Mouse (Mus musculus) v-Abl transformed pro-B cells (cell line): ENCODE measurements around the gene Tbx6.

Experiments used
- in situ Hi-C, 2 experiments: fragments of 400-800 bp; cut with MboI; formaldehyde crosslinking; loops; one replicate each; pipeline ENCODE4 v1.15.1; 2025; ENCODE audit not compliant: unreplicated experiment in 2 of 2

Gene Tbx6

DNA sequence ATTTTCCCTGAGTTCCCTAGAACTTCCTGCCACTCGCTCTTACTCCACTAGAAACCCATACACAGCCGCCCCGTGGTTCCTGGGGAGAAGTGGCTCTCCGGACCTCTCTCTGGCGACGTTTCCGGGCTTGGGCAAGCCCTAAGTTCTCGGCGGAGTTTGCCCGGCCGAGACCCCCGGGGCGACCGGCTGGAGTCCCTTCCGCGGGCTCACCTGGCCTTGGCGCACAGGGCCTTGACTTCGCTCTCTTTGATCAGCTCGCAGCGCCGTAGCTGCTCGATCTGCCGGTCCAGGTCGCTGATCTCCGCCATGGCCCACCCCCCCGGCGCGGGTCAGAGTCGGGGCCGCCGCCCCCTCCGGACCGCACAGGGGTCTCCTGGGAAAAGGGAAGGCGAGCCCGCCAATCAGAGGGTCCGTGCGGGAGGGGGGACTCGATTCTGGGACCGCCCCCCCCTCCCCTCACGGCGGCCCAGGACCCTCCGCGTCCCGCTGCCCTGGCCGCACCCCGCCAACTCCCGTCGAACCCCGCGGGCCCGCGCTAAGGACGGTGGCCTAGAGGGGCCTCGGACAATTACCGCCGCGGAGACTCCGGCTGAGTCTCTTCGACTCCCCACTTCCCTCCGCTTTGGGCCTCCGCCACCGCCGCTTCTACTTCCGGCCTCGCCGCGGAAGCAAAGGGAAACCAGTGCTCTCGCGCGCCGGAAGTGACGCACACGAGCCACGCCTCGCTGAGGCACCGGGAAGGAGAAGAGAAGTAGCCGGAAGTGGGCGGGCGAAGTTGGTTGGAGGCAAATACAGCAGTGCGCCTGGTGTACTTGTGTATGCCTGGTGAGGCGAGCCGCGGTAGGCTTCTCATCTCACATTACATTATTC, 10.8 kb downstream of the Tbx6 start, which contains the start of gene Ppp4c:
Ppp4c (minus strand) TSS at position 646 of the 870 bp plus-strand sequence.
- in situ Hi-C loops, result no loop called here

DNA sequence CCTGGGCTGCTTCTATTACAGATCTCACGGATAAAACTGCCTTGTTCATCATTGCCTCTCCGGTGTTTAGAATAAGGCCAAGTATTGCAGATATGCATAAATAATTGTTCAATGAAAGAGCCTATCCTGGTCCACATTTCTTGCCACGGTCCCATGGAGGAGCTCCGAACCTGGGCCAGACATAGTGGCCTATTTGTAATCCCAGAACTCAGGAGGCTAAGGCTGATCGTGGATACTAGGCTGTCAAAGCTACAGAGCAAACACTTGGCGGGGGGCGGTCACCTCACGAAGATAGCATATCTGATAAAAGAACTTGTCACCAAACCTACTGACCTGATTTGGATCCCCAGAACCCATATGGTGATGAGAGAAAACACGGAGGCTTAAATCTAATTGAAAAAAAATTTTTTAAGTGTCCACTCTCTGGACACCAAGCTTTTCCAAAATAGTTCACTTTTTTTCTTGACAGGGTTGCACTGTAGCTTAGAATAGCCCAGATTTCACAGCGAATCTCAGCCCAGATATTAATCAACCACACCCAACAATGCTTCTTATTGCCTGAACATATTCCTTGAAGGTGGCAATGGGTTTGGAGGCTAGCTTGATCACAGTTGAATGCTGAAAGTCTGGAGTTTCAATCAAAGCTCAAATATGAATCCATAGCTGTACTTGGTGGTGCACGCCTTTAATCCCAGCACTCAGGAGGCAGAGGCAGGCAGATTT, 11.6 kb downstream of the Tbx6 start:
- in situ Hi-C loops, result no loop called here

DNA sequence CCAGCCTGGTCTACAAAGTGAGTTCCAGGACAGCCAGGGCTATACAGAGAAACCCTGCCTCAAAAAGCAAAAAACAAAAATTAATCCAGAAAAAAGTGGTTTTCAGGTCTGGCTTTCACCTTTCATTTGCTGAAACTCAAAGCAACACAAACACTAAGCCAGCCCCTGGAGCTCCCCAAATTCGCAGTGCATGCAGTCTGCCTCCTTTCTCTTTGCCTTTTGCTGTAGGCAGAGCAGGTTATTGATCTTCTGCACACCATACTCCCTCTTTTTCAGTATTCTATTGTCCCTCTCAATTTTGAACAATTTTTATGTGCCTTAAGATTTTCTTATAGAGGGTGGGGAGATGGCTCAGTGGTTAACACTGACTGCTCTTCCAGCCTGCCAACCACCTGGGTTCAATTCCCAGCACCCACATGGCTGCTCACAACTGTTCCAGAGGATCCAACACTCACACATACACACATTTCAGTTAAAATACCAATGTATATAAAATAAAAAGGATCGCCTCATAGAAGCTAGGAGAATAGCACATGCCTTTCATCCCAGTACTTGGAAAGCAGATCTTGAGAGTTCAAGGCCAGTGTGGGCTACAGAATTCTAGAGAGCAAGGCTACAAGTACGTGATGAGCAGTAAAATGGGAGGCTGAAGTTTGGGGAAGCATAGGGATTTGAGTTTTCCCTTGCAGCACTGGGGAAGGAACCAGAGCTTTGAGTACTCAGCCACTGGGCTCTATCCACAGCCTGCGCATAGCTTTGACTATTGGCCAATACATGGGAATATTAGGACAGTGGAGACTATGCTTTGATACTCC, 12.4 kb downstream of the Tbx6 start:
- in situ Hi-C loops, result no loop called here

DNA sequence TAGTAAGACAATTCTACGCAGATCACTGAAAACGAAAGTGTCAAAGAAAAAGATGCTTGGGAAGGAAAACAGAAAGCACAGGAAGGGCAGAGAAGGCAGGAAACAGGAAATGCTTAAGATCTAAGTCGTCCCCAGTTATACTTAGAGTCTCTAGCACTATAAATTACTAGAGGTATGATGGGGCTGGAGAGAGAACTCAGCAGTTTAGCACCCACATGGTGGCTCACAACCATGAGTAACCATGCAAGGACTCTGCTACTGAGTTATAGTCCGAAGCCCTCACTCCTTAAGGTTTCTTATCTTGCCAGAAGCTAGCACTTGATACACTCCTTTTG, 13.0 kb downstream of the Tbx6 start:
- in situ Hi-C loops, result no loop called here

DNA sequence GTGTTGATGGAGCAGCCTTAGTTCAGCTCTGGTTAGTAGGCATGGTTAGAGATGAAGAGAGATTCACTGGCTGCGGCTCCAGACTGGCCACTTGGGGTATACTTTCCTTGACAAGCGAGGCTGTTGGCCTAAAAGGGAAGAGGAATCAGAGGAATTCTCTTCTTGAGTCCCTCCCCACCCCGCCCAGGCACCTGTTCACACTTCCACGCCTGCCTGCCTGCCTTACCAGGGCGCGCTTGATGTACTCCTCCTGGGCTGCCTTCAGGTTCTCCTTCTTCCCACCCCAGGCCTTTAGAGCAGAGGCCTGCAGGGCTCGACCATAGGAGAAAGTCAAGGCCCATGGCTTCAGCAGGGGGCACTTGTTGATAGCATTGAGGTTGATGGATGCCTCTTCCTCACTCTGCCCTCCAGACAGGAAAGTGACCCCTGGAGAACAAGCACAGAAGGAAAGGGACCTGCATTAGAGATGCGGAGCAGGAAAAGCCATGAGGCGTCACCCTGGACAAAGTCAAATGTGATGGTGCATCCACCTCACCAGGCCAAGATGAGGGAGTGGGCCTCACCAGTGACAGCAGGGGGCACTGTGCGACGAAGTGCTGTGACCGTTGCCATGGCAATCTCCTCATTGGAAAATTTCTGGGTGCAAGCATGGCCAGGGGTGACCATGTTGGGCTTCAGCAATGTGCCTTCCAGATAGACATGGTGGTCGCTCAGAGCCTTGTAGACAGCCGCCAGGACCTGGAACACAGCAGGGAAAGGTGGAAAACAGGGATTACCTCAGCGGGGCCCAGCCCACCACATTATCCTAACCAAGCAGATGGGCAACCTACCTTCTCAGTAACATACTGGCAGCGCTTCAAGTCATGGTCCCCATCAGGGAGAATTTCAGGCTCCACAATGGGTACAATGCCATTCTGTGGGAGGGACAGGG, 14.4 kb downstream of the Tbx6 start:
- in situ Hi-C loops, result no loop called here

DNA sequence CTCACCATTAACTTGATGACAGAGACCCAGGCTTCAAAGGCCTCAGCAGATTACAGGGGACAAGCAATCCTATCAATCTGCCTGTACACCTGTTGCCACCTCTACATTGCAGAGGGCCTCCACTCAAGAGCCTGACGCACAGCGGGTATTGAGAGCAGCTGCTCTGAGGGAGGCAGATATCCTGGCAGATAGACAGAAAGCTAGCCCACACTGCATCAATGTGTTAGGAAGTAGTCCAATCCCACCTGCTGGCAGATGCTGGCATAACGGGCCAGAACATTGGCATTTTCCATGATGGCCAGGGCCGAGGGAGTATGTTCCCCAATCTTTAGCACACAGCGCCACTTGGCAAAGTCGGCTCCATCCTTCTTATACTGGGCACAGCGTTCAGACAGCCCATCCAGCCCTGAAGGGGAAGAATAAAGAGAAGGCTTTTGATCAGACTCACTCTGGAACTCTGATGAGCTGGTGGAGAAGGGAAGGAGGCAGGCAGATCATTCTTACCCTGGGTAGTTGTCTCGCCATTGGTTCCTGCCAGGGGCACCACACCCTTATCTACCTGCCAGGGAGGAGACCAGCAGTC, 15.2 kb downstream of the Tbx6 start:
- in situ Hi-C loops, result no loop called here

DNA sequence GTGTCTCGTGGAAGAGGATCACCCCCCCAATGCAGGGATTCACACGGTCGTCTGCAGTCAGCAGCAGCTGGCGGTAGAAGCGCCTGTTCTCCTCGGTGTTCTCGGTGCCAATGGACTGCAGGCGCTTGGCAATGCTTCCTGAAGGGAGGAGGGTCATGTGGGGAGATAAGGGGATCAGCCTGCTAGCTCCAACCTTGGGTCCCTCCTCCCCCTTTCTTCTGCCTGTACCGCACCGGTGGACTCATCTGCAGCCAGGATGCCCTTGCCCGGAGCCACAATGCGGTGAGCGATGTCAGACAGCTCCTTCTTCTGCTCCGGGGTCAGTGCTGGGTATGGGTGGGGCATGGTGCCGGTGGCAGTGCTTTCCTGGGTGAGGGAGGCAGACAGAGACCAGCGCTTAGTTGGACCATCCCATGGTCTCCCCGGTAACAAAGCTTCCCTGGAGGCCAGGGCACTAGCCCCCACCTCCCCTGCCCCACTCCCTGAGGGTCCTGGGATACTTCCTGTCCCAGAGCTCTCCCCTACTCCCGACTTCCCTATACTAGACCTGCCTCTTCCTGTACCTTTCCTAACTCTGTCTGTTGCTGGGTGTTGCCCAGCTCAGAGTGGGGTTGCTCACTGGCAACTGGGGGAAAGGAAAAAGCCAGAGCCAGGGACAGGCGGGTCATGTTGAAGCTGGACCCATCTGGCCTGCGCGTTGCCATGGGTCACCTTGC, 16.3 kb downstream of the Tbx6 start, which contains the start of gene Fam57b:
Fam57b (plus strand) TSS at position 258 of the 716 bp plus-strand sequence.
- in situ Hi-C loops, result no loop called here

DNA sequence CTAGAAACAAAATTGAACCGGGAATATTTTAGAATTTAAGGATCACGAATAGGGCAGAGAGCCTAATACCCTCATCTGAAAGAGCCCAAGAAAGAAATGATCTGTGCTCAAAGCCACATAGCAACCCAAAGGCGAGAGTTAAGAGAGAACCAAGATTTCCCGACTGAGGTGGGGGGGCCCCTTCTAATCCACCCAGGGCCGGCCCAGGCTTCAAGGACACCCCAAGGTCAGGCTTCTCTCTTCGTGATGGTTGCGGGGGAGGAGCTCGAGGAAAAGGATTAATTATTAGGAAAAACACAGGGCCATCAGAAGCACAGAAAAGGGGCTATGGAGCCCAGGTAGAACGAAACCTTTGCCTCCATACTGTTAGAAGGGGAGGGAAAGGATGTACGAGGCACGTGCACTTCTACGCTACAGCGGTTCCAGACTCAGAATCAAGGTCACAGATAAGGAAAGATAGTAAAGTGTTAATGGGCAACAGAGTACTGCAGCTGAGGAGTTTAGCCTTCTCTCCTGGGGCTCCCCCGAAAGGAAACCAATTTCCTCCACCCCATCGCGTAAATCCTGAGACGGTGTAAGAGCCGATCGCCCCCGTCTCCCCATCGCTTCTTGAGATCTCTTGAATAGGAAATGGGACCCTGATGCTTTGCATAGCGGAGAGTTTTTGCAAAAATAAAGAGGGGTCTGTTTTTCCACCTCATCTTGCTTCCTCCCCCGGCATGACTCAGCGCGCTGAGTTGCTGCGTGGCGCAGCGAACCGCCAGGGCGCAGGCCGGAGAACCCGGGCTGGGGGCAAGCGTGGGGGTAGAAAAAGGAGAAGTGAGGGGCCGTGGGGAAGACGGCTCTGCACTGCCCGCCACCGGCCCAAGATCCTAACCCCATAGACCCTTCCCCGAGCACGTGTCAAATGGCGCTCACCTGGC, 17.1 kb downstream of the Tbx6 start:
- in situ Hi-C loops, result no loop called here

DNA sequence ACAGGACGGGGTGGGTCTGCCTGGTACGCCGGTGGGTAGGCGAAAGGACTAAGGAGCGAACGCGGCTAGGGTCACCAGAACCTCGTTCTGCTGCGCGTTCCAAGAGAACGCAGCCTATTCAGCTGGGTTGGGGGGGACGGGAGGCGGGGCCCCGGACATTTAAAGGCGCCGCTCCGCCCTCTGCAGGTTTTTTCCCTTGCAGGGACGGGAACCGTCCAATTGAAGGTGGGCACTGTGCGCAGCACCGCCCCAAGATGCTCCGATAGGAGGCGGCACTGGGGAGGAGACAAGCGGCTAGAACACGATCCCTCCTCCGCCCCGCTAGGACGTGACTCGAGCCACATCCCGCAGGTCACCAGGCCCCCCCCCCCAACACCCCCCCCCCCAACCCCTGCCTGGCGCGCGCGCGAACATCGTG, 17.8 kb downstream of the Tbx6 start:
- in situ Hi-C loops, result no loop called here

DNA sequence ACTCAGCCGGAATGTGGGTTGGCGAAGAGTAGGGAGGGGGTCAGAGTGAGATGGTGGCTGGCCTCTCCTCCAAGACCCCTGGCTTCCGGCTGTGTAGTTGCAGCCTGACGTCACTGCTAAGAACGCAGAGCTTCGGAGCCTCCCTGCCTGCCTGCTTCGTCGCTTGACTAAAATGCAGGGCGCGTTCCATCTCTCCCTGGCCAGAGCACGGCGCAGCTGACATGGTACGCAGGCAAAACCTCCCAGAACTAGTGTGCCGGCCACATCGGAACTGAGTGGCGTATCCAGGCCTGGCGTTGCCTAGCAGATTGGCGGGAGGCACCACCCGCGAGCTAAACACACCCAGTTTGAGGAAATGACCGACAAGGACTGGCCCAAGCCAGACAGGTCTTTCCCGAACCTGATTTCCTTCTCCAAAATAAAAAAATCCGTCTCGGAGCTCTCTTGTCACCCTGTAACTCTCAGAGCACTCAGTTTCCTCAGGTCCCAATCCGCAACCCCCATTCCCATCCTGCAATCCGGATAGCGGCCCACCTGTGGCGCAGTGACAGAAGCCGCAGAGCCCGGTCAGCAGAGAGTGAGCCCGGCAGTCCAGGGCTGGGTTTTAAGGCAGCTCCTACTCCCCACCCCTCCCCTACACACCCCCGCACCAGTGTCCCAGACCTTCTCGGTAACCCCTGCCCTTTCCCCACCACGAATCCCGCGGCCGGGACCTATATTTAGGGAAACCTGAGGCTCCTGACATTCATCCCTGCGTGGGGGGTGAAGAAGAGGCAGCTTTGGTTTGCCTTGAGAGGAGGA, 18.4 kb downstream of the Tbx6 start:
- in situ Hi-C loops, result no loop called here

DNA sequence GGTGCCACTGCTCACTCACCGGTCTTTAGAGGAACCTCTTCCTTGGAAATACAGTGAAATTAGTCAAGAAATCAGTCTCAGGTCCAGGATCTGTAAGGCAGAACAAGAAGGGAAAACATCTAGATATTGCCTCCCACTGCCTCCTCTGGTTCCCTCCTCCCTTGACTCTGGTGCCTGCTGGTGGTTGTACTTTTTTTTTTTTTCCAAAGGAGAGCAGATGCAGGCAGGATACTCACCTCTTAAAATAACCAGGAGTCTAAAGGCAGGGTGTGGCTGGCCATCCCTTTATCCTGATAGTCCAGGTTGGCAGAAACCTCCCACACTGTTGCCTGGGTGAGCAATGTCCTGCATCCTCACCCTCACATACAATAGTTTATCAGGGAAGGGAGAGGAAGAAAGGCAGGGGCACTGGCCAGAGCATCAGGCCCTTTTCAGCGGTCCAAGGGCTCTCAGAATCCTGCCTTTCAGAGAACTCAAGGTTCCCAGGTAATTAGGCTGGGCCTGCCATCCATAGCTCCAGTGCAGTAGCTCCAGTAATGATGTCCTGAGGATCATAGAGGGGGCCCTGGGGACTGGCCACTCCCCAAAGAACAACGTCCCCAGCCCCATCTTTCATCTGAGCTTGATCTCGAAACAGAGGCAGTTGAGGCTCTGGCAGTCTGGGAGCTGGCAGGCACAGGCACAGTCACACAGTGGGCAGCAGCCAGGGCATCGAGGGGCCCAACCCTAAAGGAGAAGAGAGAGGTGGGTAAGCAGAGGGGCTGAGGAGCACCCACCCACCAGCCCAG, 19.2 kb downstream of the Tbx6 start:
- in situ Hi-C loops, result no loop called here

DNA sequence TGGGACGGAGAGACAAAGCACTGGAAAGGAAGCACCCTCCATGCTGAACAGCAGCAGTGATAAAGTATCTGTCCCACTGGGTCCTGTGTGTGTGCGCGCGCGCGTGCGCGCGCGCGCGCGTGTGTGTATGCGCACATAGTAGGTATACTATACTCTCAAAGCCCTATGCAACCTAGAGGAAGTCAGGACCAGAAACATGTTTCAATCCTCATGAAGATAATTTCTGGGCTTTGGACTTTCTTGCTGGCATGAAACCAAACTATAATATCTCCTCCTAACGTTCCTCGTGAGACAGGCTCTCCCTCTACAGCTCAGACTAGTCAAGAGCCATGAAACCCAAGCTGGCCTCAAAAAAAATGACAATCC, 19.8 kb downstream of the Tbx6 start:
- in situ Hi-C loops, result no loop called here

DNA sequence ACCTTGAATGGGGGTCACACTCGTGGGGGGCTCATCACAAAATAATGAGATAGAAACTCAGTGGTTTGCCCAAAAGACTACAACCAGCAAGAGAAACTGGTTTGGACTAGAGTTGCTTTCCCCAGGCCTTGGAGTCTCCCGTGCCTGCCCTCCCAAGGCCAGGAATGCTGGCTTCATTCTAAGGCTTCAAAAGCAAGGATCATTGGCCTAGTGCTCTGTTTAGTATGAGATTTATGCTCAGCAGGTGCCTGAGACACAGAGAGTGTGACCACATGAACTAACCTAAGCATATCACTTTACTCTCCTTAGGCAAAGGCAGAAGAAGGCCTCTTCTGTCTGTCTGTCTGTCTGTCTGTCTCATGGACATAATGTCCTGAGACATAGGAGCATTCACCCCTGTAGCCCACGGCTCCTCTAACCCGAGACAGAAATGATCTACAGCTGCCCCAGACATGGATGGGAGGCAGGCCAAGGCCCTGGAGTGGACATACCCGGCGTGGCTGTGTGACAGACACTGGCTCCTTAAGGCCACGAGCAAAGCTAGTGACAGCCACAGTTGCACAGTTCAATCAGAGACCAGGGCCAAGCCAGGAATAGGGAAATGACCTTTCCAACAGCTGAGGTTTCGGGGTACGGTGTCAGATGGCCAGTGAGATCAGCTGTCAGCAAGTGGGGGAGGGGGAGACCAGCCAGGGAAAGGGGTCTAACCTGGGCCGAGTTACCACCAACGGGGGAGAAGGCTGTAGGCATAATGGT, 21.0 kb downstream of the Tbx6 start:
- in situ Hi-C loops, result no loop called here

DNA sequence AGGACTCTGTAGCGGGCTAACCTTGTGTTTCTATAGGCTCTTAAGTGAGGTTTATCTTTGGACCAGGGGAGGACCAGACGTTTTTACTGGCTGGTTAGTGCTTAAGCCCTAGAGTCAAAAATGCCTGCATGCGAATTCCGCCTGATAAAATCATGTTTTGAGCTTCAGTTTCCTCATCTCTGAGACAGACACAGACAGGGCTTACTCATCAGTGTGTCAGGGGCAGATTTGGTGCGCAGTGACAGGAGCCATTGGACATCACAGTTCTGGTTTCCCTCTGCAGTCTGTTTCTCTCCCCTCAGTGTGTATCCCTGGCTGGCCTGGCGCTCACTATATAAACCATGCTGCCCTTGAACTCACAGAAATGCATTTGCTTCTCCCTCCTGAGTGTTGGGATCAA, 21.9 kb downstream of the Tbx6 start:
- in situ Hi-C loops, result no loop called here

DNA sequence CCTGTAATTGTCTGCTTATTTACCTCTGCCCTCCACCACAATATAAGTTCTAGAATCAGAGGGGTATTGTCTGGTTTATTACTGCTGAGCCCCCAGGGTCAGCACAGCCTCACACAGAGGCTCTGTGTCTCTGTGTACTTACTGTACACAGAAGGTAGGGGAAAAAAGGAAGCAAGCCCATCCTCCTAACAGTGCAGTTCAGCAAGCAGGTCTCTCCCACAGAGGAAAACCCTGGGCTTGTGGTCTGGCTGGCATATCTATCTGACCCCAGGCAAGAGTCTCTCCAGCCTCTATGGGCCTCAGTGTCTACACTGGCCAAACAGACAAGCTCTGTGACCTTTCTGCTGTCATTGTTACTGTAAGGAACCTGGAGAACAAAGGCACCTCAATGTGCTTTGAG, 22.5 kb downstream of the Tbx6 start:
- in situ Hi-C loops, result no loop called here

DNA sequence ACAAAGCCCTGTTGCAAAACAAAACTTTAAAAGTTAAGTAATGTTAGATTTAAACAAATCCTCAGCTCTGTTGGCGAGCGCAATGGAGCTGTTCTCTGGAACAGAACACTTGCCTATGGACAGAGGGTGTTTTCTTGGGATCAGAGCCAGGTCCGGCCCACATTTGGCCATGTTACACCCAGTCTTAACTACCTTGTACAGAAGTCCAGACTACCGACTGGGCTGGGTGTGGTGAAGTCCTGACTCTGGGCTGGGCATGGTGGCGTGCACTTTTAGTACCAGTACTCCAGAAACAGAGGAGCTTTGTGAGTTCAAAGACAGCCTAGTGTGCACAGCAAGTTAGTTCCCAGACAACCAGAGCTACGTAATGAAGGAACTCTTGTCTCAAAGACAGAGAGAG, 25.7 kb downstream of the Tbx6 start:
- in situ Hi-C loops, result no loop called here
